Mouse (Mus musculus): ENCODE measurements around the gene Mif4gd. TPM values are rescaled to one million over a fixed set of nuclear protein-coding genes. Genes with fewer than 3 reads are reported as not detected.

The Mif4gd gene
- total RNA-seq, 2 experiments from 2014 or later, result 19.5 to 22.5 TPM

DNA sequence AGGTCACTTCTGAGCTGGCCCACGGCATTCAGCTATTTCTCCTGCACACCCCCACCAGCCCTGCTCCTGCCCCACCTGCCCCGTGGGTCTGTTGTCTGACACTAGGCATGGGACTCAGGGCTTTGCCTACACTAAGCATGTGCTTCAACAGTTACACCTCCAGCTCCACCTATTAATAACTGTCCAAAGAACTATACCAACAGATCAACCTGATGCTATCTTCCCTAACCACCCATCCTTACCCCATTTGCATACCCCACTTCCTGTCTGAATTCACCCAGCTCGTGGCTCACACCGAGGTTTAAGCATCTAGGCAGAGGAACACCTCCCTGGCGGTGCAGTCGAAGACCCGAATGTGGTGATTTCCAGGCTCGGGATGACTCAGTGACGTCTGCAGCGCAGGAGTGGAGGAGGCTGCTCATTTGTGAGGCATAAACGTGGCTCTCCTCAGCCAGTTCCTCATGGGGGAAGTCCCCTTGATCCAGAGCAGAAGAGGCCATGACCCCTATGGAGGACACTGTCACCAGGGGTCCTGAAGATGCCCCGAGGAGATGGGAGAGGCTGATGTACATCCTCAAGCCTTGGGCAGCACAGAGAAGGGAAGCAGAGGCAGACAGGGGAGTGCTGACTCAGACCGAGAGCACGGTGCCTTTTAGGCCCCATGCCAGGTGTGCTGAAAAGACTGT is 28.4 kb upstream of the Mif4gd start:
- no peak for DNase-seq (ENCODE audit: low spot score in 2 of 2)
- no peak overlapping the region for H3K4me3 ChIP-seq
- TF ChIP-seq CTCF (conservative IDR thresholded peaks at IDR 0.05), result no peak

DNA sequence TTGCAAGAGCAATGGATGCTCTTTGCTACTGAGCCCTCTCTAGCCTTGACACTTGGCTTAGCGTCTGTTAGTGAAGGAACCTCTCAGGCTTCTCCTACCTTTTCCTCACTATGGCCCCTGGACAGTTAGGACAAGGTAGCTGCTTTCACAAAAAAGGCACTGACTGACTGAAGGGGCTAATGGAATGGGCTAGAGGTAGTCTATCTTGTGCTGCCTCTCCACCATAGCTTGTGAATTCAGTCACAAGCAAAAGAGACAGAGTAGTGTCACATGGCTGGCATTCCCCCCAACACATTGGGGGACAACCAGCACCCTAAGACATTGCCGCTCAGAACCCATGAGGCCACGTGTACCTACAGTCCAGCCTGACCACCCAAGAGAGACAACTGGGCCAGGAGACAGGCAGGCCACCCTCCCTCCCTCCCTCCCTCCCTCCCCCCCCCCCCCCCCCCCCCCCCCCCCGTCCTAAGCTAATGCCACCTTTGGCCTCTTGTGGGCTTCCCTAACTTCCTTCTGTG is 27.6 kb upstream of the Mif4gd start:
- H3K4me3 ChIP-seq, result no peak overlapping the region
- H3K27ac ChIP-seq, result no peak overlapping the region
- DNase-seq (ENCODE audit: low spot score in 2 of 2), result no peak
- TF ChIP-seq CTCF (conservative IDR thresholded peaks at IDR 0.05), result no peak

More for the DNA sequence above, 28.4 kb upstream of the Mif4gd start:
- H3K27ac ChIP-seq, result no peak overlapping the region

DNA sequence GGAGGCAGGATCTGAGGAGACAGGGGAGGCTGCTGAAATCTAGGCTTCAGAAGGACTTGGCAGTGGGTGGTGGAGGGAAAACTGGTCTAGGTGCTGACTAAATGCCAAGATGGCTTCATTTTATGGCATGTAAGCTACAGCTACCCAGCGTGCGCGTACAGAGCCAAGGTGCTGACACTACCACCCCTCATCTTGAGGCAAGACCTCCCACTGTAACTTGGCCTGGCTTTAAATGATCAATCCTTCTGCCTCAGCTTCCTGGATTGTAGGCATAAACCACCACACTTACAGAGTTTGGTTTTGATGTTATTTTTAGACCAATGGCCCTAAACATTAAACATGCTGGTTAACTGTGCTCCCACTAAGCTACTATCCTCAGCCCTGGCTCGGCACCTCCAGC is 26.8 kb upstream of the Mif4gd start:
- Histone ChIP-seq H3K4me3 (no peak overlapping the region), H3K27ac (no peak overlapping the region)
- no peak for TF ChIP-seq CTCF (conservative IDR thresholded peaks at IDR 0.05)
- DNase-seq (ENCODE audit: low spot score in 2 of 2), result no peak

- Histone ChIP-seq H3K27ac (no peak overlapping the region), H3K4me3 (no peak overlapping the region)
- DNase-seq (ENCODE audit: low spot score in 2 of 2), result no peak
- TF ChIP-seq CTCF (conservative IDR thresholded peaks at IDR 0.05), result no peak
Observed at GRCm38 (mm10) chr11:115638498-115639409, 26.0 kb upstream of the Mif4gd start.

DNA sequence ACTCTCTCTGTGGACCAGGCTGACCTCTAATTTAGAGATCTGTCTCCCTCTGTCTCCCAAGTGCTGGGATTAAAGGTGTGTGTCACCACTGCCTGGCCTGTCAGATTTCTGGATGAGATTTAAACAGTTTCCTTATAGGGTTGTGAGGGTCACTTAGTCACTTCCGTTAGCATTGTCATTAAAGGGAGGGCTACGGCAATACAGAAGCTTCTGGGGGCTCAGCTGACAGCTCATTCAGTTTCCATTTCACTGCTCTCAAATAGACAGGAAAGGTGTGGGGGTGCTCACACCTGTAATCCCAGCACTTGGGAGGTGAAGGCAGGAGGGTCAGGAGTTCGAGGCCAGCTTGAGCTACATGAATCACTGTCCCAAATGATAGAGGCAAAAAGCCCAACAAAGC is 24.2 kb upstream of the Mif4gd start:
- no peak overlapping the region for H3K4me3 ChIP-seq
- no peak for DNase-seq (ENCODE audit: low spot score in 2 of 2)
- TF ChIP-seq CTCF (conservative IDR thresholded peaks at IDR 0.05), result no peak
- H3K27ac ChIP-seq, result no peak overlapping the region

- peak; percentile 29 for TF ChIP-seq CTCF (conservative IDR thresholded peaks at IDR 0.05)
- Histone ChIP-seq H3K27ac (no peak overlapping the region), H3K4me3 (no peak overlapping the region)
- no peak for DNase-seq (ENCODE audit: low spot score in 2 of 2)
Observed at GRCm38 (mm10) chr11:115635484-115635883, 22.7 kb upstream of the Mif4gd start.

DNA sequence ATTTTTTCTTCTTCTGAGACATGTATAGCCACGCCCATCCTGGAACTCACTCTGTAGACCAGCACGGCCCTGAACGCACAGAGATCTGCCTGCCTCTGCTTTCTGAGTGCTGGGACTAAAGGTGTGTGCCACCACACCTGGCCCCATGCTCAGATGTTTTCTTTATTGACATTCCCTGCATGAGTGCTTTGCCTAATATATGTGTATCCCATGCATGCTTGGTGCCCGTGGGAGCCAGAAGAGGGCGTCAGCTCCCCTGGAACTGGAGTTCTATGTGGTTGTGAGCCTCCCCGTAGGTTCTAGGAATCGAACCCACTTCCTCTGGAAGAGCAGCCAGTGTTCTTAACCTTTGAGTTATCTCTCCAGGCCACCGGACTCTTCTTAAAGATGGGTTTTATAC is 22.3 kb upstream of the Mif4gd start:
- DNase-seq (ENCODE audit: low spot score in 2 of 2), result no peak
- Histone ChIP-seq H3K4me3 (no peak overlapping the region), H3K27ac (no peak overlapping the region)
- no peak for TF ChIP-seq CTCF (conservative IDR thresholded peaks at IDR 0.05)

GRCm38 (mm10) chr11:115634109-115634508 is 21.3 kb upstream of the Mif4gd start:
- H3K27ac ChIP-seq, result no peak overlapping the region
- DNase-seq (ENCODE audit: low spot score in 2 of 2), result no peak
- H3K4me3 ChIP-seq, result no peak overlapping the region
- TF ChIP-seq CTCF (conservative IDR thresholded peaks at IDR 0.05), result no peak

- no peak for TF ChIP-seq CTCF (conservative IDR thresholded peaks at IDR 0.05)
- H3K4me3 ChIP-seq, result no peak overlapping the region
- no peak overlapping the region for H3K27ac ChIP-seq
- no peak for DNase-seq (ENCODE audit: low spot score in 2 of 2)
Observed at GRCm38 (mm10) chr11:115632862-115633261, 20.1 kb upstream of the Mif4gd start.

- DNase-seq (ENCODE audit: low spot score in 2 of 2), result no peak
- no peak for TF ChIP-seq CTCF (conservative IDR thresholded peaks at IDR 0.05)
- Histone ChIP-seq H3K27ac (no peak overlapping the region; the same call in 1 of the 2 replicates), H3K4me3 (no peak overlapping the region)
Observed at GRCm38 (mm10) chr11:115632247-115632646, 19.5 kb upstream of the Mif4gd start.

- no peak overlapping the region for H3K27ac ChIP-seq
- no peak overlapping the region for H3K4me3 ChIP-seq
- peak; percentile 82 for TF ChIP-seq CTCF (conservative IDR thresholded peaks at IDR 0.05)
- no peak for DNase-seq (ENCODE audit: low spot score in 2 of 2)
Observed at GRCm38 (mm10) chr11:115631505-115631890, 18.7 kb upstream of the Mif4gd start.

DNA sequence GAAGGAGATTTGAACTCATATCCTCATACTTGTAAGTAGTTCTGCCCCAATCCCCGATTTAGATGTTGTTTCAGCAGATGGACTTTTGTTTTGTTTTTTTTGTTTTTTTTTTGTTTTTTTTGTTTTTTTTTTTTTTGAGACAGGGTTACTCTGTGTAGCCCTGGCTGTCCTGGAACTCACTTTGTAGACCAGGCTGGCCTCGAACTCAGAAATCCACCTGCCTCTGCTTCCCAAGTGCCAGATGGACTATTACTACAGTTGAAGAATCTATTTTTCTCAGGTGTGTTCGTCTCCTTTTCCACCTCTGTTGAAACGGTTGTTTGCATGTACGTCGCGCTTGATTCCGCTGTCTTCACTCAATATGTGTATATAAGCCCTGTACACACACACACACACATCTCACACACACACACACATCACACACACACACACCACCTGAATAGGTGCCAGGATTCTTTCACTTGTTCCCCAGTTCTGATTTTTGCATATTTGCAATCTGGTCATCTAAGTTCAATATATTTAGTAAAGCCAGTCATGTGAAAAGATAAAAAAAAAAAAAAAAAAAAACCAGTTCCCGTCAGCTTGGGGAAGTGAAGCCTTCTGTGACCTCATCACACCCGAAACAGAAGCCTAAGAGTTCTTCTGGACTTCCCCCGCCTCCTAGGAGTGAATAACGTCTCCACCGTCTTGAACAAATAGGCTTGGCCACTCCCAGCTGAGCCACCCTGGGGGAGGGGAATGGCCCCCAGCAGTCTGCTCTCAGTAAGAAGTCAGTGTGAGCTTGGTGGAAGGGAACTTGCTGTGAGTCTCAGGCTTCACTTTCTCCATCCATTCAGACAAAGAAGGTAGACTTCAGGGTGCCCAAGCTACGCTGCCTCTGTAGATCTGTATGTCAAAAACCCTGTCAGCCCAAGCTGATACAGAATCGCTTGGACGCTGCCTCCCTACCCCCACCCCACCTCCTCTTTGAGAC is 18.0 kb upstream of the Mif4gd start:
- Histone ChIP-seq H3K27ac (no peak overlapping the region), H3K4me3 (no peak overlapping the region)
- DNase-seq (ENCODE audit: low spot score in 2 of 2), result peak in 1 of 2 experiments; percentile 46
- TF ChIP-seq CTCF (conservative IDR thresholded peaks at IDR 0.05), result no peak
